Mouse (Mus musculus) frontal cortex, postnatal 14 days (tissue): Measurements from ENCODE around the gene Idi2.
"Not testable (repeated sequence)": the region's sequence is repeated elsewhere in the genome, so short reads cannot be mapped to it uniquely, and the experiment has no call there.

ENCODE experiments used
- DNase-seq, 2 experiments: peaks; one replicate each; pipeline ENCODE4 v3.0.0; 2022; ENCODE audit warnings: low spot score in 2 of 2

The Idi2 gene

DNA sequence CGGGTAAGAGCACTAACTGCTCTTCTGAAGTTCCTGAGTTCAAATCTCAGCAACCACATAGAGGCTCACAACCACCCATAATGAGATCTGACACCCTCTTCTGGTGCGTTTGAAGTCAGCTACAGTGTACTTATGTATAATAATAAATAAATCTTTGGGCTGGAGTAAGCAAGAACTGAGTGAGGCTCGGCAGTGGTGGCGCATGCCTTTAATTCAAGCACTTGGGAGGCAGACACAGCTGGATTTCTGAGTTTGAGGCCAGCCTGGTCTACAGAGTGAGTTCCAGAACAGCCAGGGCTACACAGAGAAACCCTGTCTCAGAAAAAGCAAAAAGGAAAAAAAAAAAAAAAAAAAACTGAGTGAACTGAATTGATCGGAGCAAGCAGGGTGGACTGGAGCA lies 44.6 kb downstream of the Idi2 start:
- DNase-seq, result not testable (repeated sequence)

DNA sequence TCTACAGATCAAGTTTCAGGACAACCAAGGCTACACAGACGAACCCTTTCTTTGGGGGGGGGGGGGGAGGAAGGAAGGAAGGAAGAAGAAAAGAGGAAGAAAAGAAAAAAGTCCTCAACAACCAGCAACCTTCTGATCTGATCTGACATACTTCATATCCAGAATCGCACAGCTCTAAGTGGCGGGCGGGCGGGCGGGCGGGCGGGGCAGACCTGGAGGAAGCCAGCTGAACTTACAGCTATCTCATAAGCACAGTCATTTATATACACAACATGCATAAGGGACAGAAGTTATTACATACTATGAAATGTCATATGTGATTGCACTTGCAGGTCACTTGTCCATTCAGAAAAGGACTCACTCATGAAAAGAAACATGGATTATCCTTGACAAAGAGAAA lies 46.8 kb downstream of the Idi2 start:
- no peak for DNase-seq

DNA sequence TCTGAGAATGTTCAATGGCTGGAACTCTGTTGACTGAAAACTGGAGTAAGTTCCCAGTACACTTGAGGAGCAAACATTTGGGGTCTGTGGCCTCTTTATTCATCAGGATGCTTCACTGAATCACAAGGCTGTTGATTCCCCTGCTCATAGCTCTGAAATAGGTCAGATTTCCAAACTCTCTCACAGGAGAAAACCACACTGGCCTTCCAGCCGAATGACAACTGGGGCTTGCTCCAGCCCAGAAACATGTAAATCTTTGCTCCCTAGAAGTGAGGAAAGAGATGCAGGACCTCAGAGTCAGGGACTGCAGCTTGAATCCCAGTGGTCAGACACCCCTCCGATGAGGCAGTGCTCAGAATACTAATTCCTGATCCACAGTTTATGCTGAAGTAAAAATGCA lies 50.6 kb downstream of the Idi2 start:
- no peak for DNase-seq
